Mouse (Mus musculus) heart, embryonic 14.5 days (tissue): ENCODE measurements around the gene Nhlh1. TPM values are rescaled to one million over a fixed set of nuclear protein-coding genes. Genes with fewer than 3 reads are reported as not detected.

ENCODE experiments used
- ATAC-seq: fragments of 200-750 bp; cut with Nextera tagmentation; 2 replicates; pipeline ENCODE4 v1.8.0; 2017; ENCODE audit warnings: low read depth, moderate TSS enrichment; ENCODE audit not compliant: insufficient number of reproducible peaks, insufficient read depth, low FRiP score
- H3K27ac ChIP-seq, 2 experiments: fragments of 200-500 bp in 1 of 2; fragments of 300-500 bp in 1 of 2; sonication (generic) in 1 of 2; replicated peaks in 1 of 2; 2 replicates each; pipeline ENCODE4 v1.5.1; 2012 to 2014; ENCODE audit warnings: low read depth in 2 of 2, low read length in 2 of 2, control low read depth in 1 of 2, mild to moderate bottlenecking in 1 of 2, mixed read lengths in 1 of 2; ENCODE audit not compliant: control insufficient read depth in 1 of 2, insufficient read depth in 1 of 2
- H3K27me3 ChIP-seq: fragments of 300-500 bp; sonication (generic); 2 replicates; pipeline ENCODE4 v1.6.1; 2014; ENCODE audit warnings: mild to moderate bottlenecking, low read length, control low read depth; ENCODE audit not compliant: control insufficient read depth, insufficient read depth
- H3K36me3 ChIP-seq: fragments of 300-500 bp; sonication (generic); 2 replicates; pipeline ENCODE4 v1.6.1; 2014; ENCODE audit warnings: mild to moderate bottlenecking, control low read depth, low read length, mixed read lengths; ENCODE audit not compliant: control insufficient read depth, insufficient read depth
- H3K4me1 ChIP-seq, 2 experiments: fragments of 200-500 bp in 1 of 2; fragments of 300-500 bp in 1 of 2; sonication (generic) in 1 of 2; 2 replicates each; pipeline ENCODE4 v1.6.1; 2012 to 2014; ENCODE audit warnings: low read length in 2 of 2, control low read depth in 1 of 2, mixed read lengths in 1 of 2; ENCODE audit not compliant: control insufficient read depth in 2 of 2, insufficient read depth in 2 of 2
- H3K4me2 ChIP-seq: fragments of 300-500 bp; sonication (generic); 2 replicates; pipeline ENCODE4 v1.6.1; 2014; ENCODE audit warnings: mild to moderate bottlenecking, low read length
- H3K4me3 ChIP-seq, 2 experiments: fragments of 200-500 bp in 1 of 2; fragments of 300-500 bp in 1 of 2; sonication (generic) in 1 of 2; 2 replicates each; pipeline ENCODE4 v1.5.1; 2012 to 2014; ENCODE audit warnings: low read length in 2 of 2, mild to moderate bottlenecking in 2 of 2, control low read depth in 1 of 2, low read depth in 1 of 2, moderate library complexity in 1 of 2; ENCODE audit not compliant: control insufficient read depth in 1 of 2, insufficient read depth in 1 of 2
- H3K9ac ChIP-seq: fragments of 300-500 bp; sonication (generic); 2 replicates; pipeline ENCODE4 v1.6.1; 2014; ENCODE audit warnings: mild to moderate bottlenecking, low read length
- H3K9me3 ChIP-seq: fragments of 300-500 bp; sonication (generic); 2 replicates; pipeline ENCODE4 v1.6.1; 2016; ENCODE audit warnings: low read length, control low read depth; ENCODE audit not compliant: control insufficient read depth
- WGBS: fragments of 180-500 bp; shearing (Covaris S2); extraction: QIAGEN DNeasy Blood & Tissue Kit; methylation state at CpG from one replicate; pipeline ENCODE4 v1.1.7; 2014; 5-methylcytosine and 5-hydroxymethylcytosine counted together
- polyA plus RNA-seq: library from polyadenylated mRNA; unstranded; fragments of >200 nt; fragmentation: Nextera tagmentation; extraction: Ambion mirVana; gene quantifications from 2 replicates; pipeline ENCODE4 v1.2.1, GENCODE M21; 2014

Nhlh1 gene
- polyA plus RNA-seq, 1 experiment from 2014 or later, result not detected

DNA sequence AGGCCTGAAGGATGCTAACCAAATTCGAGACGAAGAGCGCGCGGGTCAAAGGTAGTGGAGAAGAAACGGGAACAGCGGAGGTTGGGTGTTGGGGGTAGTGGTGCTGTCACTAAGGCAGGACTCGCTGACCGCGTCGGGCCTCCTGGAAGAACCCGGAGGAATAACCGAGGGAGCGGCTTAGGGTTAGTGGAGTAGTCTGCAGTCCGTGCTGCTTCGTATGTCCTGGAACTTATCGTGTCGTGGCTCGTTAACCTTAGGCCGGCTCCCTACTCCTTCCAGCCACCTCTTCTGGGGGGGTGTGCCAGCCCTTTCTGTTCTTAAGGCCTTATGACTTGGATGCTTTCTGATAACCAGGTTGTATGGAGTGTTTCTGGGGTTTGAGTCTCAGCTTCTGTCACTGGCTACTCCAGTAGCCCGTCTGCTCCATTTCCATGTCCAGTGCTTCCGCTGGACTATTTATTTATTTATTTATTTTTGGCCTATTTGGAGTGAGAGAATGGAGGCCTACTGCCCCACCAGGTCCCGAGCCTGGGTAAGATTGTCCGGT, 25.6 kb upstream of the Nhlh1 start:
- peak; percentile 42 for ATAC-seq
- Histone ChIP-seq H3K4me2 (peak overlapping the region; percentile 74), H3K9ac (peak overlapping the region; percentile 85), H3K4me3 (peak overlapping the region; percentile 78 to 93), H3K36me3 (peaks cover 43% of the 10 kb centered on the region), H3K4me1 (peaks cover 2 to 19% of the 10 kb centered on the region in 2 experiments; a peak in 2 of 4 replicates), H3K27me3 (no peaks in the 10 kb centered on the region), H3K9me3 (no peaks in the 10 kb centered on the region), H3K27ac (peak overlapping the region; percentile 61 to 84)
- under 1% methylated on average over 24 of the region's 24 CpGs for WGBS

GRCm38 (mm10) chr1:172082101-172082898, 24.9 kb upstream of the Nhlh1 start, which contains the start of the genes Copa and Ncstn:
Copa (plus strand) TSS chr1:172082529.
Ncstn (minus strand) TSS chr1:172082795.
- Histone ChIP-seq H3K4me1 (peaks cover 2 to 19% of the 10 kb centered on the region in 2 experiments; a peak in 2 of 4 replicates), H3K9me3 (no peaks in the 10 kb centered on the region), H3K4me3 (peak within 1 kb of the TSS; percentile 78 to 93), H3K27ac (peak within 1 kb of the TSS; percentile 82 to 84), H3K27me3 (no peaks in the 10 kb centered on the region), H3K9ac (peak within 1 kb of the TSS; percentile 85), H3K36me3 (peaks cover 42% of the 10 kb centered on the region), H3K4me2 (peak within 1 kb of the TSS; percentile 74)
- peak; percentile 97 for ATAC-seq
- under 1% methylated on average over 40 of the region's 40 CpGs for WGBS

DNA sequence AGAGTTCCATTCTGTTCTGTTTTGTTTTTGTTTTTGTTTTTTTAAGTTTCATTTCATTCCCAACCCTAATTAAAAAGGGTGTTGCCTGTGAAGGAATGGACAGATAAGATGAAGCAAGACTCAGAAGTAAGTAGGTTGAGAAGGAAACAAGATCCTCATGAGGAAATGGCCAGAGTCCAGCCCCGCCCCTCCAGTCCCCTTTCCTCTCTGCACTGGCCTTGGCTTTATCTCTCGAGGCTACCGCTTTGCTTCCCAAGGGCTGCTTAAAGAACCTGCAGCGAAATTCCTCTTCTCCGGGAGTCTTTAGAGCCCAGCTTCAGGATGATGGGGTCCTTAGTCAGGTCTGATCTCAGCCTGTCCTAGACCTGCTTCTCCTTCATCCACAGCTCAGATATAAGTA, 20.6 kb upstream of the Nhlh1 start:
- Histone ChIP-seq H3K9me3 (no peaks in the 10 kb centered on the region), H3K36me3 (peaks cover 79% of the 10 kb centered on the region), H3K27me3 (no peaks in the 10 kb centered on the region), H3K4me1 (peaks cover 0 to 10% of the 10 kb centered on the region in 2 experiments; a peak in 2 of 4 replicates), H3K9ac (0 out of 2 replicates have a peak overlapping the region, but pooled peaks have one; percentile 21), H3K4me3 (no peak overlapping the region), H3K4me2 (no peak overlapping the region), H3K27ac (peak overlapping the region; percentile 28 to 44; a peak in 2 of 4 replicates)
- WGBS, result 43% methylated on average over 5 of the region's 5 CpGs
- ATAC-seq, result no peak

DNA sequence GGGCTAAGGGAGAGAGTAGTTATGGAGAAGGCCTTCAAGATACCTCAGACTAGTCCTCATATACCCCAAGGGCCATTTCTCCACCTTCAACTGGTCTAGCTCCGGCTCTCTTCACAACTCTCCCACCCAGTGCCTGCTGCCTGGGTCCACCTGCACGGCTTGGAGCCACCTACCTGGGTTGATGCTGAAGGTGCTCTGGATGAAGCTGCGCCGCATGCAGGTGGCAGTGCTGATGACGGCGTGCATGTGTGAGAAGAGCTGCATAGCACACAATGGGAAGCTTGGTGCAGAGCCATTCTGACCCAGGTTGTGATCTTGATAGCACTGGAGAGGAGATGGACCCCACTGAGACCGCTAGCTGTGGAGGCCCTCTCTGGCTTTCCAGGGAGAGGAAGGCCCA, 15.2 kb upstream of the Nhlh1 start:
- no peak for ATAC-seq
- H3K27me3 ChIP-seq, result no peaks in the 10 kb centered on the region
- no peak overlapping the region for H3K4me2 ChIP-seq
- H3K36me3 ChIP-seq, result peaks cover 98% of the 10 kb centered on the region
- H3K4me3 ChIP-seq, result no peak overlapping the region
- no peak overlapping the region for H3K9ac ChIP-seq
- H3K9me3 ChIP-seq, result no peaks in the 10 kb centered on the region
- H3K4me1 ChIP-seq, result peaks cover 2 to 6% of the 10 kb centered on the region in 2 experiments; a peak in 3 of 4 replicates
- 97% methylated on average over 7 of the region's 7 CpGs for WGBS
- H3K27ac ChIP-seq, result no peak overlapping the region

GRCm38 (mm10) chr1:172071556-172071955, 14.2 kb upstream of the Nhlh1 start:
- Histone ChIP-seq H3K9ac (no peak overlapping the region), H3K4me3 (no peak overlapping the region), H3K27me3 (no peaks in the 10 kb centered on the region), H3K36me3 (peaks cover 100% of the 10 kb centered on the region), H3K27ac (no peak overlapping the region), H3K4me1 (peaks cover 2 to 6% of the 10 kb centered on the region in 2 experiments; a peak in 3 of 4 replicates), H3K4me2 (no peak overlapping the region), H3K9me3 (no peaks in the 10 kb centered on the region)
- no peak for ATAC-seq
- WGBS, result 74% methylated on average over 4 of the region's 4 CpGs

DNA sequence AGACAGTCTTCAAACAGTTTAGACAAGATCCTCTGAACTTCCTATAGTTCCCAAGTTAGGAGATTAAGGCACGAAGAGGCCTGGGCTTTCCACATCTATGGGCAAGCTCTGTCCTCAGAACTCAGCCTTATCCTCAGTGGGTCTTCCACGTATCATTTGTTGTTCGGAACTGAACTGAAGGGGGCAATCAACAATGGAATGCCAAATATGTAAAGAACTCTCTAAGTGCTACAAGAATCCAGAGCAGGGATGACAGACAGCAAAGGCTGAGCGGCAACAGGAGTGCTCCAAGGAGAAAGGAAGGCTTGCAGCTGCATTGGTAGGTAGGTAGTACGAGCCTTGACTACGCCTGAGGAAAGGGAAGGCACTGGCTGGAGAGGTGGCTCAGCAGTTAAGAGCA, 12.9 kb upstream of the Nhlh1 start:
- H3K36me3 ChIP-seq, result peaks cover 100% of the 10 kb centered on the region
- H3K9ac ChIP-seq, result no peak overlapping the region
- no peak overlapping the region for H3K4me2 ChIP-seq
- no peaks in the 10 kb centered on the region for H3K27me3 ChIP-seq
- peaks cover 2 to 6% of the 10 kb centered on the region in 2 experiments; a peak in 3 of 4 replicates for H3K4me1 ChIP-seq
- WGBS, result 30% methylated on average over 6 of the region's 6 CpGs
- H3K9me3 ChIP-seq, result no peaks in the 10 kb centered on the region
- H3K4me3 ChIP-seq, result no peak overlapping the region
- ATAC-seq, result no peak
- H3K27ac ChIP-seq, result no peak overlapping the region

- no peak overlapping the region for H3K4me2 ChIP-seq
- H3K9ac ChIP-seq, result no peak overlapping the region
- H3K36me3 ChIP-seq, result peaks cover 57% of the 10 kb centered on the region
- 77% methylated on average over 13 of the region's 13 CpGs for WGBS
- no peak for ATAC-seq
- H3K4me3 ChIP-seq, result no peak overlapping the region
- H3K27ac ChIP-seq, result no peak overlapping the region
- H3K27me3 ChIP-seq, result no peaks in the 10 kb centered on the region
- no peaks in the 10 kb centered on the region for H3K9me3 ChIP-seq
- peaks cover 2 to 5% of the 10 kb centered on the region in 2 experiments; a peak in 2 of 4 replicates for H3K4me1 ChIP-seq
Observed at GRCm38 (mm10) chr1:172064613-172065141, 7.3 kb upstream of the Nhlh1 start.
